Mouse (Mus musculus) layer of hippocampus, adult 6 months (tissue): Measurements from ENCODE around the gene Ptov1. TPM values are rescaled to one million over a fixed set of nuclear protein-coding genes. Genes with fewer than 3 reads are reported as not detected.

Experiments used
- long read RNA-seq, 2 experiments: library from polyadenylated mRNA; unstranded; transcript quantifications; one replicate each; pipeline ENCODE4 v2.0.0; 2019 to 2020
- microRNA-seq: library from miRNA; unstranded; fragments of <30 nt; microRNA quantifications from one replicate; pipeline ENCODE4 v1.2.0, GENCODE M21; 2020
- polyA plus RNA-seq: library from polyadenylated mRNA; unstranded; fragments of <200 nt; fragmentation: Nextera tagmentation; gene quantifications from 2 replicates; pipeline ENCODE4 v1.2.3, GENCODE M21; 2021

Ptov1 gene
- 147 and 187 TPM in 2 replicates for polyA plus RNA-seq
- long read RNA-seq, experiment 1, transcript Ptov1-201 (12 exons, 1,883 nt) = major isoform, 10 of 134 reads
- long read RNA-seq, experiment 1, transcript Ptov1-209 (3 exons, 631 nt) = minor isoform, 5 of 134 reads
- long read RNA-seq, experiment 1, partial matches to known transcripts = 29 of 134 reads
- long read RNA-seq, experiment 1, other reads (novel, unspliced or antisense) = 86 of 134 reads
- long read RNA-seq, experiment 2, transcript Ptov1-201 (12 exons, 1,883 nt) = major isoform, 117 of 592 reads
- long read RNA-seq, experiment 2, partial matches to known transcripts = 22 of 592 reads
- long read RNA-seq, experiment 2, other reads (novel, unspliced or antisense) = 452 of 592 reads

DNA sequence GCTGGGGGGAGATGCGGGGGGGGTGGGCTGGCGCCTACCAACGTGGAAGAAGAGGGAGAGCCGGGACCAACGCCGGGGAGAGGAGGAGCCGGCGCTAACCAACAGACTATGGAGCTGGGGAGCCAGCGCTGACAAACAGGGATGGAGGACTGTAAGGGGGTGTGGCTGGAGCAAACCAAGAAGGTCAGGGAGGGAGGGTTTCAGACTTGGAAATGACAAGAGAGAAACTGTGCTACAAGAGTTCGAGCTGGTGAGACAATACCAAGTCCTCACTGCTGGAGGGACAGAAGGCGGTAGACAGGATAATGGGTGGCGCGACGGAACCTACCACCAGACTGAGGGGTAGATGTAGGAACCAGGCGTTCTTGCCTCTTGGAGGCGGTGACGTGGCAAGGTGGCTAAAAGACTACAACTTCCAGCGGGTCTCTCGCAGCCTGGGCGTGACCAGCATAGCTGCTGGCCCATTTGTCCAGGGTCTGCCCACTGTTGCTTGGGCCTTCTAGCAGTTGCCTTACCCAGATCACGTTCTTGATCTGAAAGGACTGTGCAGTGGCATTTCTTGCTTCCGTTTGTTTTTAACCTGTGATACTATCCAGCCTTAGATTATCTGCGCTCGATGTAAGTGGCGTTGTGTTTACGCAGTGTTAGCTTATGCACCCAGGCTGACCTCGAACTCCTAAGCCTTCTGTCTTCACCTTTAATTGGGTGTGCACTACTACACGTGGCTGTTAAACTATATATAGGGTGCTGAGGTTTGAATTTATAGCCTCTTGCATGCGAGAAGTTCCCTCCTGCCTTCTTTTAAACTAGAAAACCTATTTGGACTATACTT is at the start of gene Ptov1:
Gene Ptov1 (minus strand): TSS at position 92 of the 832 bp plus-strand sequence.

DNA sequence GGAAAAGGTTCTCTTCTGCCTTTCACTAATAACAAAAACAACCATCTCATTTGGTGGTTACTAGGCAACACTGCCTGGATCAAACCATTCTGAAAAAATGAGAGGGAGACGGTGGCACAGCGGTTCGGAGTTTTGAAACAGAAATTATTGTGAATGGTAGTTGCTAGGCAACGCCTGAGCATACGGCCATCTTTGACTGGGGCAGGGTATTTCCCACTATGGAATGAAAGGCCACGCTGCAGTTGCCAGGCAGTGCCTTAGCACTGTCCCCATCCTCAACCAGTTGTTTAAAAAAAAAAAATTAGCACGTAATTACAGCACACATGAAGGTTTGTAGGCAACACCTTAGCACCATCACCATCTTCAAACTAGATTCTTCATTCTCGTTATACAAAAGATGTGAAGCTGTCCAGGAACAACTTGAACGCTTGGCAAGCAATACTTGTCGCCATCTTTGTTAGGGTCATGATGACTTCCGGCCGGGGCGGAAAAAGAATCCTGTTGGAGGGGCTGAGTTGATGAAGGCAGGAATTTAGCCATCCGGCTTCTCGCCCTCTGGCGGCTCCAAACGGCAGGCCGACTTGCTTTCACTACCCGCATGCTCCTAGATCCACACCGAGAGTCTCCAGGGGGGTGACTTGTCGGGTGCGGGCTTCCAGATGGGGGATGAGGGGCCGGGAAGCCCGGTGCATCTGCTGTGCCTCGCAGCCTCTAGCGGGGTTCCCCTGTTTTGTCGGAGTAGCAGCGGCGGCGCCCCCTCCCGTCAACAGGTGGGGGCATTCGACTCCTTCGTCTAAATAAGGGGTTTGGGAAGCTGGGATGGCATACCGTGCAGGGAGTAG is 26.2 kb upstream of the Ptov1 start, which contains the start of gene Fuz:
Gene Fuz (plus strand): TSS at position 487 of the 842 bp plus-strand sequence.

DNA sequence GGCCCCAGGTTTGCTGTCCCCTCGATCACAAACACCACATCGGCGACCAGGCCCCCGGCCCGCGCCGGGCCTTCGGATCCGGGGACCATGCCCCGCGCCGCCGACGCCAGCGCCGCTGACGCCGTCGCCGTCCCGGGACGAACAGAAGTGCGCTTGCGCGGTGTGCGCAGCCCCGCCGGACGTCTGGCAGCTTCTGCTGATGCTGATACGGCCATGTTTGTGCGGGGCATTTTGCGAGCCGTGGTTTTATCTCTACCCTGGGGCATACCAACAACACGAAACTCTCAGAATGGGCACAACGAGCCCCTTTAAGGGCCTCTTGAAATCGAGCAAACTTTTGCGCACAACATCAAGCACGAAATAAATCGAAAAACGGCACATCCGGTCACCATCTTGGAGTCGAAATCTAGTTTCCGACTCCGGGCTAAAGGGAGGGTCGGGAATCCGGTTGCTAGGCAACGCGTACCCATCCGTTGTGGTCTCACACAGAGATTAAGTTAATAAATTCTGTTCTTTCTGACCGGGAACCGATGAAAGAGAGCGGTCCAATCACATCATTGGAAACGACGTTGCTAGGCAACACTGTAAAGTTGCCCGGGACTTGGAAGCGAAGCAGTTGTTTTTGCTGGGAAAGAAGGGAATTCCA is 22.8 kb upstream of the Ptov1 start, which contains the start of gene Med25:
Gene Med25 (minus strand): TSS at position 437 of the 646 bp plus-strand sequence.

DNA sequence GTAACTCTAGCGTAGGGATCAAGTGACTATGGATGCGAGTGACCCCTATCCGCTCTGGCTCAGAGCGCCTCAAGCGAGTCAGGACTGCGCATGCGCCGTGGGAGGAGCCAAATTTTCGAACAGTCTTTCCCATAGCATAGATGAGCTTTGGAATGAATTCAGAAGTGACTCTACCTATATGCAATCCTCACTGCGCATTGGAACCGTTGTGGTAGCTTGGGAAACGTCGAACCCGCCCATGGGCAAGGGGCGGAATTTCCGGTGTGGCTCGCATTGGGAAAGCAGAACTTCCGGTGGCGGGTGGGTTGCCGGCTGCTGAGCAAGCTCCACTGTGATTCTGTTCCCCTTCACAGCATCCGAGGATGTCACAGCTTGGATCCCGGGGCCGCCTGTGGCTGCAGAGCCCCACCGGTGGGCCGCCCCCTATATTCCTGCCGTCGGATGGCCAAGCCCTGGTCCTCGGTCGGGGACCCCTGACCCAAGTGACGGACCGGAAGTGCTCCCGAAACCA is 12.5 kb downstream of the Ptov1 start, which contains the start of gene Pnkp:
Gene Pnkp (plus strand): TSS at position 98 of the 511 bp plus-strand sequence.

DNA sequence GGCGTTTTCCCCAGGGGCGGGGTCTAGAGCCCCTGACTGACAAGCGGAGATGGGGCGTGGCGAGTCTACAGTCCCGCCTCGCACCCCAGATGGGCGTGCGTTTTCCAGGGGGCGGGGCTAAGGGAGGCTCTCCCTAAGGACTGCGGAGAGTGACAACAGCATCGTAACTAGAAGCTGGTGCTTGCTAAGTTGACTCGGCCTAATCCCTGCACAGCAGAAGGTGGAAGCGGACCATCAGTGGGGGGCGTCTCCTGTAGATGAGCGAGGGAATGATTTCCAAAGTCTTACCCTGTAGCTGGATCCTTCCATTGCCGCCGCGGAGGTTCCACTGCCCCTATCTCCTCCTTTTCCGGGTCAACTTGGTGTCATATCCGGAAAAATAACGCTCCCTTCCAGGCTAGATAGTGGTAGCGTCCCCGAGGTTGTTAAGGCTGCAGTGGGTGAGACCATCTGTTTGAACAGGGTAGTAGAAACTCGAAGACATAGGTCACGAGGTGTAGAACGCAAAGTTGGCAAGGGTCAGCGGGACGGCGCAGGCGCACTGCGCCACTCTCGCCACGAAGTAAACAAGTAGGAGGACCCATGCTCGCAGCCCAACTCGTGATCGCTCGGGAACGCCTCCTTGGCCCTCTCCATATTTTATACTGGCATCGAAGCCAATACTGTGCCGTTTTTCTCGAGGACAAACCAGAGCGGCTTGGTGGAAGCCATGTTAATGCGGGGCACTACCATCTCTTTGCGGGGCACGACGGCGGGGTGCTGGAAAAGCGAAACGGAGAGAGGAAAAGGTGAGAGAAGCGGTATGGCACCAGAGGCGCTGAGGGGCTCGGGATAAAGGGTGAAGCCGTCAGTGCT is 20.8 kb downstream of the Ptov1 start, which contains the start of the genes Akt1s1 and Tbc1d17:
Gene Akt1s1 (plus strand): TSS at position 431 of the 855 bp plus-strand sequence.
Gene Tbc1d17 (minus strand): TSS at position 519 of the 855 bp plus-strand sequence.

DNA sequence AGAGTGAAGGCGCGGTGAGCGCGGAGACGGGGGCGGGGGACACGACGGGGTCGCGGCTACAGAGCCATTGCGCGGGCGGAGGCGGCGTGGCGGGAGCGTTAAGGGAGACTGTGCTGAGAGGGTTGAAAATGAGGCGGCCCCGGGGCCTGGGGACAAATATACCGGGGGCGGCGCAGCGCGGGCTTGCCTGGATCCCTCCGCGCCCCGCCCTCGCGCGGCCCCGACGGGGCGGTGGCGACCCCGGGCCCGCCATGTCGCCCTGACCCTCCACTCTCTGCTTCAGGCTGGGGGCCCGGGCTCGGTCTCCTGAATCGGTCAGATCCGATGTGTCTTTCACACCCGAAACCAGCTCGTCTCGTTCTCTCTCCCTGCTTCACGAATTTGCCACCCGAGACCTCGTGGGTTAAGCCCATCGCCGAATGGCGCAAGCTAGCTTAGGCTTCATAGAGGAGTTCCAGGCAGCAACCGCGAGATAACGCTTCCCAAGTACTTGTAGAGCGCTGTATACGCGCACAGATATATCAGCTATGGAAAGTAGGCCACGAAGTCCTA is 53.0 kb downstream of the Ptov1 start, which contains the start of gene Atf5:
Gene Atf5 (minus strand): TSS at position 189 of the 552 bp plus-strand sequence.

DNA sequence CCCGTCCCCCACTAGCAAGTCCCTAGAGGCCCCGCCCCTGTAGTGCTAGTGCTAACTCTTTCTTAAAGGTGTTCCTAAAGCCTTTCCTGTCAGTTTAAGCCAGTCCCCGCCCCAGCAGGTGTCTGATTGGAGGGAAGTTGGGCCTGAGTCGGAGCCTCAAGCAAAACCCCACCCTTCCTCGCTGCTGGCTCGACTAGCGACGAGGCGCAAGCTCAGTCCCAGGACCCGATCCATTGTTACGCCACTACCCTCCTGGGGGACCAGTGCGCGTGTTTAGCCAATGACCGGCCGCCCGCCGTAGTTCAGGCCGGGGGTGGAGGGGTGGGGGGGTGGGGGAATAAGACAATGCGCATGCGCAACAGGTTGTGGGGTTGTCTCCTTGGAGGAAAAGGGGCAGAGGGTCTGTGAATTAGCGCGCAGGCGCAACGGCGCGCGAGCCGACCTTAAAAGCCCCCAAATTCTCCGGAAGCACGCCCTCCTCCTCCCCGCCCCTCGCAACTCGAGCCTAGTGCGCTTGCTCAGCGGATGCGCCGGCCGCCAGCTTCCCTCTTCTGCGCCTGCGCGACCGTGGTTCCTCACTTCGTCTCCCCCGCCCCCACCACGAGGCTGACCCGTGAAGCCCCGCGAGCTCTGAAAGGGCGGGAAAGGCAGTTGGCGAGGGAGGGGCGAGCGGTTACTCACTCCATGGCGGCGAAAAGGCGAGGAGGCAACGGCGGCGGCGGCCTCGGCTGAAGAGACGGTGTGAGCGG is 53.7 kb downstream of the Ptov1 start, which contains the start of the genes Nup62 and Il4i1:
Gene Nup62 (plus strand): TSS at position 368 of the 749 bp plus-strand sequence.
Gene Il4i1 (plus strand): TSS at position 667 of the 749 bp plus-strand sequence.

Small RNA genes lying within 50 kb of the gene (microRNA-seq; reads per million reads assigned to microRNA genes)
- not detected for gene Mir707

Other genes with a start within 250 kb of the Ptov1 start
- gene Myh14, start 198.9 kb downstream of the Ptov1 start, polyA plus RNA-seq = 29.7 and 33.9 TPM in 2 replicates
- not detected in 2 replicates for gene Izumo2, start 161.0 kb downstream of the Ptov1 start, polyA plus RNA-seq
- gene Vrk3, start 121.4 kb downstream of the Ptov1 start, polyA plus RNA-seq = 35.9 and 36.4 TPM in 2 replicates
- gene Zfp473, start 118.7 kb downstream of the Ptov1 start, polyA plus RNA-seq = 0.11 and 0.16 TPM in 2 replicates
- gene Nup62, start 53.7 kb downstream of the Ptov1 start, polyA plus RNA-seq = 10.2 and 10.5 TPM in 2 replicates
- gene Il4i1, start 53.4 kb downstream of the Ptov1 start, polyA plus RNA-seq = 0.57 and 0.79 TPM in 2 replicates
- gene Atf5, start 53.1 kb downstream of the Ptov1 start, polyA plus RNA-seq = 0.68 and 0.74 TPM in 2 replicates
- gene Akt1s1, start 20.8 kb downstream of the Ptov1 start, polyA plus RNA-seq = 30.7 and 33.9 TPM in 2 replicates
- 57.9 and 60.7 TPM in 2 replicates for gene Tbc1d17, start 20.7 kb downstream of the Ptov1 start, polyA plus RNA-seq
- gene Pnkp, start 12.6 kb downstream of the Ptov1 start, polyA plus RNA-seq = 27.8 and 30.3 TPM in 2 replicates
- 143 and 184 TPM in 2 replicates for gene Med25, start 22.9 kb upstream of the Ptov1 start, polyA plus RNA-seq
- gene Fuz, start 26.3 kb upstream of the Ptov1 start, polyA plus RNA-seq = 12.1 TPM in 2 replicates
- 34.8 and 42.1 TPM in 2 replicates for gene Ap2a1, start 59.7 kb upstream of the Ptov1 start, polyA plus RNA-seq
- gene Tsks, start 73.4 kb upstream of the Ptov1 start, polyA plus RNA-seq = 0.28 and 0.35 TPM in 2 replicates
- 86.2 and 86.7 TPM in 2 replicates for gene Cpt1c, start 105.1 kb upstream of the Ptov1 start, polyA plus RNA-seq
- 6.7 and 7.4 TPM in 2 replicates for gene Prmt1, start 116.8 kb upstream of the Ptov1 start, polyA plus RNA-seq
- 10.7 and 12.0 TPM in 2 replicates for gene Irf3, start 127.9 kb upstream of the Ptov1 start, polyA plus RNA-seq
- 1.6 and 2.6 TPM in 2 replicates for gene Bcl2l12, start 128.9 kb upstream of the Ptov1 start, polyA plus RNA-seq
- gene Scaf1, start 146.6 kb upstream of the Ptov1 start, polyA plus RNA-seq = 63.8 and 108 TPM in 2 replicates
- 3.8 and 4.0 TPM in 2 replicates for gene Rras, start 148.2 kb upstream of the Ptov1 start, polyA plus RNA-seq
- 4.7 and 5.4 TPM in 2 replicates for gene Prr12, start 183.1 kb upstream of the Ptov1 start, polyA plus RNA-seq
- gene Nosip, start 192.6 kb upstream of the Ptov1 start, polyA plus RNA-seq = 36.0 and 41.3 TPM in 2 replicates
- gene Prrg2, start 192.9 kb upstream of the Ptov1 start, polyA plus RNA-seq = 9.2 and 10.8 TPM in 2 replicates
- gene Rcn3, start 222.4 kb upstream of the Ptov1 start, polyA plus RNA-seq = 26.1 and 29.3 TPM in 2 replicates
- 28.3 and 34.8 TPM in 2 replicates for gene Fcgrt, start 234.1 kb upstream of the Ptov1 start, polyA plus RNA-seq